Mouse (Mus musculus): Measurements from ENCODE around the gene Bicdl1. TPM values are rescaled to one million over a fixed set of nuclear protein-coding genes. Genes with fewer than 3 reads are reported as not detected.
A peak's percentile ranks its signal among the peaks of the same experiment; 100 is the strongest.

The Bicdl1 gene
- polyA plus RNA-seq (2012; ENCODE audit: insufficient read depth, low replicate concordance) = 6.5 and 6.7 TPM in 2 replicates

DNA sequence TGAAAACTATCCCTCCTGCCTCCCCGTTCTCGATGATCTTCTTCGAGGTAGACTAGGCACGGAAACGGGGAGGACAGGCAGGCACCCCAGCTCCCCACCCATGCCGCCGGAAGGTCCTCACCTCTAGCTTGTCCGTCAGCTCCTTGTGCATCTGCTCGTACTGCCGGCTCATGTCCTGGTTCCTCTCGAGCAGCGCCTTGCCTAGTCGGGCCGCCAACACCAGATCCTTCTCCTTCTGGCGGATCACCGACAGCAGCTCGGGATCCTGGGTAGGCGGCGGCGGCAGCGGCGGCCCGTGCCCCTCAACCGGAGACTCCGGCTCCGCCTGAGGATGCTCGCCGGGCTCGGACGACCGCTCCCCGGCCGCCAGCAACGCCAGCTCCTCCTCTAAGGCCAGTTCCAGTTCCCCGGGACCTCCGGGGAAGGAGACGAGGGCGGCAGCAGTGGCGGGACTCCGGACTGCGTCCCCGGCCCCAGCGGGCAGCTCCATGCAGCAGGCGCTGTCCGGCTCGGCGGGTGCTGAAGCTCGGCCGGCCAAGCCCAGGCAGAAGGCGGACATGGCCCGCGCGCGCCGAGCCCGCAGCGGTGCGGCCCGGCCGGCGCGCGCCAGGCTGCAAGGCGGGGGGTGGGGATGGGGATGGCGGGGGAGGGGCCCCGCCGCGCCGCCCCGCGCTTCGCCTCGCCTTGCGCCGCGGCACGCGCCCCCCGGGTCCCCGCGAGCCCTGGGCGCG, at the start of gene Bicdl1:
TSS of gene Bicdl1 (minus strand) at position 621 of the 731 bp plus-strand sequence.
- Histone ChIP-seq H3K4me3 (replicated peaks) (peak within 1 kb of the TSS; percentile 93), H3K9me3 (peaks cover 14% of the 10 kb centered on the region), H3K36me3 (replicated peaks; ENCODE audit: low read length) (no peaks in the 10 kb centered on the region), H3K4me1 (peaks cover 20% of the 10 kb centered on the region), H3K27me3 (replicated peaks) (peaks cover 55% of the 10 kb centered on the region)
- TF ChIP-seq GATA1 (IDR thresholded peaks at IDR 0.05; ENCODE audit: borderline replicate concordance, low read length) (no peak), FLI1 (IDR thresholded peaks at IDR 0.05; ENCODE audit: low read length) (no peak)

DNA sequence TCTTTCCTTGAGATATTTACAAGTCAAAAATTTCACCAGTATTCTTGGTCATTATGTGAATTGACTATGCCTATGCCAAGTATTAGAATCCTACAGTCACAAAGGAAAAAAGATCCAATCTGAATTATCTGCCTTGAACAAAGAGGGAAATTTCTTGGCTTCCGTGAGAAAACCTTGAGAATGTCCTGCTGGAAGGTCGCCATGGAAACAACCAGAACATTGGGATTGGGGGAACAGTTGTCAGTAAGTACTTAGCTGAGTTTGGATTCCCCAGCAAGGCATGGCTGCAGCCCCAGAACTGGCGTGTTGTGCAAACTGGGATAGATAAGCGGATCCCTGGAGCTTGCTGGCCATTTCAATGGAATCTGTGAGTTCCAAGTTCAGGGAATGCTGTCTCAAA, 45.5 kb upstream of the Bicdl1 start:
- Histone ChIP-seq H3K4me1 (no peaks in the 10 kb centered on the region), H3K4me3 (replicated peaks) (no peak overlapping the region), H3K36me3 (replicated peaks; ENCODE audit: low read length) (no peaks in the 10 kb centered on the region), H3K9me3 (peaks cover 33% of the 10 kb centered on the region), H3K27me3 (replicated peaks) (no peaks in the 10 kb centered on the region)
- no peak for TF ChIP-seq GATA1 (IDR thresholded peaks at IDR 0.05; ENCODE audit: borderline replicate concordance, low read length)
- TF ChIP-seq FLI1 (IDR thresholded peaks at IDR 0.05; ENCODE audit: low read length) = no peak

- Histone ChIP-seq H3K9me3 (peaks cover 39% of the 10 kb centered on the region), H3K36me3 (replicated peaks; ENCODE audit: low read length) (no peaks in the 10 kb centered on the region), H3K4me1 (no peaks in the 10 kb centered on the region), H3K27me3 (replicated peaks) (no peaks in the 10 kb centered on the region), H3K4me3 (replicated peaks) (no peak overlapping the region)
- TF ChIP-seq GATA1 (IDR thresholded peaks at IDR 0.05; ENCODE audit: borderline replicate concordance, low read length) (no peak), FLI1 (IDR thresholded peaks at IDR 0.05; ENCODE audit: low read length) (no peak)
Measured at GRCm38 (mm10) chr5:115775350-115775749, 43.9 kb upstream of the Bicdl1 start.

DNA sequence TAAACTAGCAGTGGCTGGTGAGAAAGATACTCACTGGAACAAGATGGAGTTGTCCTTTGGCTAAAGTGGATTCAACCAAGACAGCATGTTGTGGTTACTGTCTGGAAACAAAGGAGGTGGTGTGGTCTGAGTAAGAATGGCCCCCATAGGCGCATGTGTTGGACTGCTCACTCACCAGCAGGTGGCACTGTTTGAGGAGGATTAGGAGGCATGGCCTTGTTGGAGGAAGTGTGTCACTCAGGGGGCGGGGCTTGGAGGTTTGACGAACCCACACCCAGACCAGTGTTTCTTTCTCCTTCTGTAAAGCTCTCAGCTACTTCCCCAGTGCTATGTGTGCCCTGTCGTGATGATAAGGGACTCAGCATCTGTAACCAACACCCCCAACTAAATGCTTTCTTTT, 38.6 kb upstream of the Bicdl1 start:
- Histone ChIP-seq H3K36me3 (replicated peaks; ENCODE audit: low read length) (no peaks in the 10 kb centered on the region), H3K4me1 (no peaks in the 10 kb centered on the region), H3K27me3 (replicated peaks) (no peaks in the 10 kb centered on the region), H3K9me3 (peaks cover 23% of the 10 kb centered on the region), H3K4me3 (replicated peaks) (no peak overlapping the region)
- no peak for TF ChIP-seq GATA1 (IDR thresholded peaks at IDR 0.05; ENCODE audit: borderline replicate concordance, low read length)

GRCm38 (mm10) chr5:115769116-115769515, 37.7 kb upstream of the Bicdl1 start:
- H3K4me3 ChIP-seq (replicated peaks) = no peak overlapping the region
- TF ChIP-seq FLI1 (IDR thresholded peaks at IDR 0.05; ENCODE audit: low read length) (no peak), GATA1 (IDR thresholded peaks at IDR 0.05; ENCODE audit: borderline replicate concordance, low read length) (no peak)
- H3K9me3 ChIP-seq = peaks cover 23% of the 10 kb centered on the region
- no peaks in the 10 kb centered on the region for H3K4me1 ChIP-seq
- no peaks in the 10 kb centered on the region for H3K36me3 ChIP-seq (replicated peaks; ENCODE audit: low read length)
- H3K27me3 ChIP-seq (replicated peaks) = no peaks in the 10 kb centered on the region

GRCm38 (mm10) chr5:115766821-115767220, 35.4 kb upstream of the Bicdl1 start:
- H3K27me3 ChIP-seq (replicated peaks) = peaks cover 2% of the 10 kb centered on the region
- no peaks in the 10 kb centered on the region for H3K4me1 ChIP-seq
- H3K4me3 ChIP-seq (replicated peaks) = no peak overlapping the region
- no peaks in the 10 kb centered on the region for H3K36me3 ChIP-seq (replicated peaks; ENCODE audit: low read length)
- TF ChIP-seq FLI1 (IDR thresholded peaks at IDR 0.05; ENCODE audit: low read length) = no peak
- H3K9me3 ChIP-seq = peaks cover 19% of the 10 kb centered on the region

GRCm38 (mm10) chr5:115763981-115764380, 32.6 kb upstream of the Bicdl1 start:
- no peaks in the 10 kb centered on the region for H3K36me3 ChIP-seq (replicated peaks; ENCODE audit: low read length)
- no peak overlapping the region for H3K4me3 ChIP-seq (replicated peaks)
- H3K4me1 ChIP-seq = no peaks in the 10 kb centered on the region
- H3K27me3 ChIP-seq (replicated peaks) = peaks cover 5% of the 10 kb centered on the region
- no peak for TF ChIP-seq FLI1 (IDR thresholded peaks at IDR 0.05; ENCODE audit: low read length)
- TF ChIP-seq GATA1 (IDR thresholded peaks at IDR 0.05; ENCODE audit: borderline replicate concordance, low read length) = no peak
- no peaks in the 10 kb centered on the region for H3K9me3 ChIP-seq

DNA sequence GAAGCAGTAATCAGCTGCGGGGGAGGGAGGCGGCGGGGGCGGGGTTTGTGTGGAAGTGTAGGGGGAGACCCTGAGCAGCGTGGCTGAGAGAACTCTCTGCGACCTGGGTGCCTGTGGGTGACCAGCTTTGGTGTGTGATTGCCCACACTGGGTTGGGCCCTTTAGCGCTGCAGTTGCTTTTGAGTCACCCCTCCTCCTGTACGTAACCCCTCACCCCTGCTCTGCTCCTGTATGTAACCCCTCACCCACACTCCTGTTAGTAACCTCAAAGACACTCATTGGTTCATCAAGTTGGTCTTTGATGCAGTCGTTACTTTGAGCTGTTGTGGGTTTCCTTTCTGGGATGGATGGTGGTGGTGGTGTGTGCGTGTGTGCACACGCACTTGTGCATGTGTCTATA, 29.5 kb upstream of the Bicdl1 start:
- Histone ChIP-seq H3K4me3 (replicated peaks) (no peak overlapping the region), H3K4me1 (no peaks in the 10 kb centered on the region), H3K9me3 (peaks cover 9% of the 10 kb centered on the region; the same call in 1 of the 2 replicates), H3K27me3 (replicated peaks) (peaks cover 5% of the 10 kb centered on the region), H3K36me3 (replicated peaks; ENCODE audit: low read length) (no peaks in the 10 kb centered on the region)
- TF ChIP-seq GATA1 (IDR thresholded peaks at IDR 0.05; ENCODE audit: borderline replicate concordance, low read length) (no peak), FLI1 (IDR thresholded peaks at IDR 0.05; ENCODE audit: low read length) (no peak)

DNA sequence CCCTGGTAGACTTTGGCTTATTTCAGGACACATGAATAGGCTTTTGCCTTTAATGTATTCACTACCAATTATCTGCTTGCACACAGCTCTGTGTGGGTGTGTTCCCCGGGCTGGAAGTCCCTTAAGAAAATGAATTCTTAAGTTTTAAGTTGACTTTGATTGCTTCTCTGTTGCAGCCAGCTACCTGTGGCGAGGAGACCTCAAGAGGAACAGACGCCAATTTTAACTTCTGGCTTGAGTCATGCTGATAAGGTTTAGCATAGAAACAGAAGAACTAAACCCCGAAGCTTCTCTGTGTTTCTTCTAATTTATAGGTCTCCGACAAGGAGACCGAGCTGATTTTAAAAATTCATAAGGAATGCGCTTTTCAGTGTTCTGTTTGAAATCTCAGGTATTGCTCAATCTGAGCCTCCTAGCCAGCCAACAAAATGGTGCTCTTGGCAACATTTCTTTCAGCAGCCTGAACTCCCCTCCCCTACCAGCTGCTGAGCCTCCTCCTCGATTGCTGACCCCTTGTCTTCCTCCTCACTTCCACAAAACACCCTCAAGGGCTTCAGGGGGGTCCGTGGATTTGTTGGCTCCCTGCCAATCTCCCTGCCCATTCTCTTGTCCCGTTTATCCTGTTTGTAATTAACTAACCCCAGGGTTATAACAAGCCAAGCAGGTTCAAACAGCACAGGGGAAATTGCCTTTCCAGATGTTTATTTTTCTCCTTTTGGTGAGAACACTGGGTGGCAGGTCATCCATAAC, 27.2 kb upstream of the Bicdl1 start:
- peaks cover 5% of the 10 kb centered on the region for H3K27me3 ChIP-seq (replicated peaks)
- no peak overlapping the region for H3K4me3 ChIP-seq (replicated peaks)
- H3K4me1 ChIP-seq = no peaks in the 10 kb centered on the region
- H3K36me3 ChIP-seq (replicated peaks; ENCODE audit: low read length) = no peaks in the 10 kb centered on the region
- TF ChIP-seq FLI1 (IDR thresholded peaks at IDR 0.05; ENCODE audit: low read length) = no peak
- TF ChIP-seq GATA1 (IDR thresholded peaks at IDR 0.05; ENCODE audit: borderline replicate concordance, low read length) = no peak
- H3K9me3 ChIP-seq = peaks cover 14% of the 10 kb centered on the region

GRCm38 (mm10) chr5:115757516-115757915, 26.1 kb upstream of the Bicdl1 start:
- Histone ChIP-seq H3K4me3 (replicated peaks) (no peak overlapping the region), H3K4me1 (no peaks in the 10 kb centered on the region), H3K27me3 (replicated peaks) (peaks cover 5% of the 10 kb centered on the region), H3K36me3 (replicated peaks; ENCODE audit: low read length) (no peaks in the 10 kb centered on the region), H3K9me3 (peaks cover 14% of the 10 kb centered on the region)
- no peak for TF ChIP-seq GATA1 (IDR thresholded peaks at IDR 0.05; ENCODE audit: borderline replicate concordance, low read length)
- no peak for TF ChIP-seq FLI1 (IDR thresholded peaks at IDR 0.05; ENCODE audit: low read length)

Measured in megakaryocyte, embryonic 14.5 days (primary cell).